Mouse (Mus musculus) liver, postnatal 0 days (tissue): Measurements from ENCODE around the gene Sp4. TPM values are rescaled to one million over a fixed set of nuclear protein-coding genes. Genes with fewer than 3 reads are reported as not detected.

ENCODE experiments used
- ATAC-seq: fragments of 200-750 bp; cut with Nextera tagmentation; 2 replicates; pipeline ENCODE4 v1.8.0; 2017; ENCODE audit warnings: mild to moderate bottlenecking, moderate library complexity
- DNase-seq: peaks from one replicate; pipeline ENCODE4 v3.0.0-alpha.2; 2016
- H3K27ac ChIP-seq: fragments of 300-500 bp; sonication (generic); 2 replicates; pipeline ENCODE4 v1.5.1; 2014; ENCODE audit warnings: antibody characterized with exemption, moderate library complexity, mild to moderate bottlenecking, low read depth
- H3K27me3 ChIP-seq: fragments of 300-500 bp; sonication (generic); 2 replicates; pipeline ENCODE4 v1.6.1; 2014; ENCODE audit warnings: low read length, control low read depth, mixed read lengths; ENCODE audit not compliant: insufficient read depth
- H3K36me3 ChIP-seq: fragments of 300-500 bp; sonication (generic); replicated peaks from 2 replicates; pipeline ENCODE4 v1.6.1; 2014; ENCODE audit warnings: mild to moderate bottlenecking, control low read depth, low read length, moderate library complexity, mixed read lengths; ENCODE audit not compliant: insufficient read depth
- H3K4me1 ChIP-seq: fragments of 300-500 bp; sonication (generic); 2 replicates; pipeline ENCODE4 v1.6.1; 2014; ENCODE audit warnings: antibody characterized with exemption, mild to moderate bottlenecking, control low read depth; ENCODE audit not compliant: insufficient read depth
- H3K4me2 ChIP-seq: fragments of 300-500 bp; sonication (generic); 2 replicates; pipeline ENCODE4 v1.6.1; 2014; ENCODE audit warnings: low read depth, mild to moderate bottlenecking, low read length, moderate library complexity, mixed read lengths
- H3K4me3 ChIP-seq: fragments of 300-500 bp; sonication (generic); 2 replicates; pipeline ENCODE4 v1.5.1; 2014; ENCODE audit warnings: low read depth, low read length
- H3K9ac ChIP-seq: fragments of 300-500 bp; sonication (generic); replicated peaks from 2 replicates; pipeline ENCODE4 v1.6.1; 2014; ENCODE audit warnings: mild to moderate bottlenecking, moderate library complexity
- H3K9me3 ChIP-seq: fragments of 300-500 bp; sonication (generic); 2 replicates; pipeline ENCODE4 v1.6.1; 2016; ENCODE audit warnings: mild to moderate bottlenecking, control low read depth, low read length, mixed read lengths
- CTCF ChIP-seq: sonication (generic); IDR thresholded peaks from 2 replicates; pipeline ENCODE4 v1.5.1; 2016; ENCODE audit warnings: antibody characterized with exemption, low read depth
- EP300 ChIP-seq: IDR thresholded peaks from 2 replicates; pipeline ENCODE4 v1.6.1; 2016; ENCODE audit warnings: antibody characterized with exemption, low read depth, mild to moderate bottlenecking
- WGBS: fragments of 180-500 bp; shearing (Covaris S2); extraction: QIAGEN DNeasy Blood & Tissue Kit; methylation state at CpG from one replicate; pipeline ENCODE4 v1.1.7; 2014; ENCODE audit not compliant: insufficient replicate concordance; 5-methylcytosine and 5-hydroxymethylcytosine counted together
- polyA plus RNA-seq: library from polyadenylated mRNA; unstranded; fragments of >200 nt; fragmentation: Nextera tagmentation; extraction: Ambion mirVana; gene quantifications from 2 replicates; pipeline ENCODE4 v1.2.1, GENCODE M21; 2015

The Sp4 gene
- polyA plus RNA-seq, 1 experiment from 2014 or later: 3.0 TPM

DNA sequence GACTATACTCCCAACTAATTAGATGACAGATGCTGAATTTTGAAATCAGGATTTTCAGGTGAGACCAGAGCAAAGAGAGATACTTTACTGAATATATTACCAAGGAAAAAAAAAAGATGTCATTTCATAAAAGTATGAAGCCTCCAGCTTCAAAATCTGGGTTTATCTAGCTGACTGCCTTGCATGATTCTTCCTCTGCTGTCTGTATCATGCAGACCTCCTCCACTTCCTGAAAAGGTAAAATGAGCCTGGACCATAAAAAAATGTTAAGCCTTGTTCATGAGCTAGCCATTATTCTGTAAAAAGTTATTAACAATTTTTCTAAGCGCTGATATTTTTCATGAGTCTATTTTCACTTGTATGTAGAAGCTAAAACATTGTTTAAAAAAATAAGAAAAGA, 5.4 kb downstream of the Sp4 start:
- H3K27me3 ChIP-seq: no peaks in the 10 kb centered on the region
- H3K36me3 ChIP-seq: no peaks in the 10 kb centered on the region
- no peak overlapping the region; the same call in 1 of the 2 replicates for H3K9ac ChIP-seq
- peaks cover 28% of the 10 kb centered on the region for H3K4me1 ChIP-seq
- ATAC-seq: no peak
- no peak for DNase-seq
- 88% methylated on average over 1 of the region's 1 CpGs for WGBS
- peak overlapping the region; percentile 18; the same call in 1 of the 2 replicates for H3K27ac ChIP-seq
- peak overlapping the region; percentile 33 for H3K4me3 ChIP-seq
- TF ChIP-seq CTCF (no peak), EP300 (no peak)
- H3K9me3 ChIP-seq: no peaks in the 10 kb centered on the region
- H3K4me2 ChIP-seq: peak overlapping the region; percentile 67

DNA sequence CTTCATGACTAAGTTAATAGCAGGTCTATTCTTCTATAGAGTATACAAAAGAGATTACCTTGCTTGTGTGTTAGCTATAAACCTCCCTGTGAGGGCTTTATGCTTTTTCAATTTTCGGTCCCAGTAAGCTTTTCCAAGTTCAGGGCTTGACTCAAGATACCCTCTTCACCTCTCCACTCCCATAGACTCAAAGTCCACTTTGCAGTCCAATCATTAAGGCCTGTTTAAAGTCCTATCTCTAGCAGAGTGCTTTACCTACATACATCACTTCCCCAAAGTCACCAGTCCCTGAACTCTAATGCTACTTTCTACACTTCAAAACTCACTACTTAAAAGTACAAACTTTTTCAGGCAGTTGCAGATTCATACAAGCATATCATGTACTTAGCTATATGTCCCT, 12.3 kb downstream of the Sp4 start:
- peak; percentile 80 for ATAC-seq
- no peaks in the 10 kb centered on the region for H3K27me3 ChIP-seq
- TF ChIP-seq EP300: no peak
- no peak for TF ChIP-seq CTCF

DNA sequence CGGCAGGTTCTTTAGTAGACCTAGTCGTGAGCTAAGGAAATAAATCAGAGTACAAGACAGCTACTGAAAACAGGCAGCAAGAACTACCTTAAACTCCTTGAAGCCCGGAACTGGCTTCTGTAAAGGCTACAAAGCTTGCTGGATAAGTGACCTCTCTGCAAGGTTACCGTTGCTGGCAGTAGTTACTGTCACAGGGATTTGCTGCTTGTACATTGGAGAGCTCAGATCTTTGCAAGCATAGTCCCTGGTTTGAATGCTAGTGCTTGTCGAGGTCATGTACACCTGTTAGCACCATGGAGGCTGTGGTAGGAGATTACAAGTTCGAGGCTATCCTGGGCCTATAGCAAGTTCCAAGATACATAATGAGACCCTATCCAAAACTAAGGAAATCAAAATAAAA, 16.1 kb downstream of the Sp4 start:
- H3K27ac ChIP-seq: 0 out of 2 replicates have a peak overlapping the region, but pooled peaks have one; percentile 16
- no peak overlapping the region for H3K4me2 ChIP-seq
- WGBS: 74% methylated on average over 6 of the region's 6 CpGs
- peaks cover 3% of the 10 kb centered on the region; the same call in 1 of the 2 replicates for H3K4me1 ChIP-seq
- H3K36me3 ChIP-seq: no peaks in the 10 kb centered on the region
- H3K9me3 ChIP-seq: no peaks in the 10 kb centered on the region
- TF ChIP-seq EP300: no peak
- TF ChIP-seq CTCF: no peak
- H3K27me3 ChIP-seq: no peaks in the 10 kb centered on the region
- no peak for DNase-seq
- no peak overlapping the region for H3K4me3 ChIP-seq
- ATAC-seq: no peak
- no peak overlapping the region for H3K9ac ChIP-seq

More for the DNA sequence above, 12.3 kb downstream of the Sp4 start:
- Histone ChIP-seq H3K9ac (no peak overlapping the region), H3K36me3 (no peaks in the 10 kb centered on the region), H3K4me1 (no peaks in the 10 kb centered on the region), H3K27ac (peak overlapping the region; percentile 31; the same call in 1 of the 2 replicates), H3K4me2 (peak overlapping the region; percentile 7; the same call in 1 of the 2 replicates), H3K4me3 (no peak overlapping the region), H3K9me3 (no peaks in the 10 kb centered on the region)
- DNase-seq: no peak
- 50% methylated on average over 1 of the region's 1 CpGs for WGBS

DNA sequence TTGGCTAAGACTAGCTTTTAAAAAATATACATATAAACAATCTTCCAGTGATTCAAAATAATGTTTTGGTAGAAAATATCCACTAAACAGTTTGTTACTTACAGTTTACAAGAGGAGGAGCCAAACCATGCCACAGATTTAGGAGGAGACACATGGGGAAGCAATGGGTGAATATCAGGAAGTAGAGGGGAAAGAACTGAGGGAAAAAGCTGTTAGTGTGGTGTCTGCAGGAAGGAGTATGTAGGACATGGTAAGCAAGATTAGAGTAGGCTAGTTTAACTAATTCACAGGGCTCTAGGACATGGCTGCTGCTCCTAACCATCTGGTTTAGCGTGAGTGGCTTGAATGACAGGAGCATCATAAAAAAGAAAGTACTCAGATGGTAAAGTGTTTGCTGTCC, 19.3 kb downstream of the Sp4 start:
- Histone ChIP-seq H3K27ac (no peak overlapping the region), H3K36me3 (no peaks in the 10 kb centered on the region), H3K27me3 (no peaks in the 10 kb centered on the region), H3K4me1 (peaks cover 3% of the 10 kb centered on the region; the same call in 1 of the 2 replicates), H3K9me3 (no peaks in the 10 kb centered on the region), H3K4me2 (no peak overlapping the region), H3K4me3 (no peak overlapping the region), H3K9ac (no peak overlapping the region)
- TF ChIP-seq CTCF: no peak
- TF ChIP-seq EP300: no peak
- WGBS: 43% methylated on average over 1 of the region's 1 CpGs
- ATAC-seq: no peak
- no peak for DNase-seq

DNA sequence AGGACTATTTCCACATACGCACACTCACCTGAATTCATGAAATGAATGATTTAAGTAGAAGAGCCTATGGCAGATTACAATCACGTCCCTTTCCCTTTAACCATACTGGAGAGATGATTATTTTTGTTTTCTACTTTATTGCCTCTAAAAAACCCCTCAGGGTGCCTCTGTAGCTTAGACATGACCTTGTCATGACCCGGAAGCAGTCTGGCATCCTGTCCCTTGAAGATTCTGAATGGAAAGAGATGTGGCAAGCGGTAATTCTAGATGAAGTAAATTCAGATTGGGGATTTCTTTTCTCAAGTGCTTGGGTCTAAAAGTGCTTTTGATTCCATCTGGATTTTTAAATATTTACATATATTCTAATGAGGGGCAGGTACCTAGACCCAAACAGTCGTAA, 24.9 kb downstream of the Sp4 start:
- Histone ChIP-seq H3K9me3 (no peaks in the 10 kb centered on the region), H3K9ac (no peak overlapping the region), H3K4me2 (no peak overlapping the region), H3K4me3 (no peak overlapping the region), H3K4me1 (no peaks in the 10 kb centered on the region), H3K36me3 (no peaks in the 10 kb centered on the region), H3K27ac (no peak overlapping the region), H3K27me3 (no peaks in the 10 kb centered on the region)
- TF ChIP-seq CTCF (no peak), EP300 (no peak)
- DNase-seq (no peak), ATAC-seq (no peak)
- 88% methylated on average over 5 of the region's 5 CpGs for WGBS

DNA sequence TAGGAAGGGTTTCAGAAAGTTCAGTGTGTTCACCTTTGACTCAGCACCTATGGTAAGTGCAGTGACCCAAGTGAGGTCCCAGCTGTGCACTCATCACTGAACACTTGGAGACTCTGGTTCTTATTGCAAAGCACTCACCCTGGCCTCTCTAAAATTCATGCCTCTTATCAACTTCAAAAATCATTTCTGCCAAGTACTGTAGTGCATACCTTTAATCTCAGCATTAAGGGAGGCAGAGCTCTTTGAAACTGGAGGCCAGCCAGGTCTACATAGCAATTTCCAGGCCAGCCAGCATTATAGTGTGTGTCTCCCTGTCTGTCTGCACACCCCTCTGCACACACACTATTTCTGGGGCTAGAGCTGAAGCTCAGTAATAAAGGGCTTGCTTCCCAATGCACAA, 36.3 kb downstream of the Sp4 start:
- no peak overlapping the region for H3K9ac ChIP-seq
- TF ChIP-seq CTCF (no peak), EP300 (no peak)
- H3K9me3 ChIP-seq: no peaks in the 10 kb centered on the region
- no peak for DNase-seq
- no peaks in the 10 kb centered on the region for H3K27me3 ChIP-seq
- no peak overlapping the region for H3K27ac ChIP-seq
- ATAC-seq: no peak
- peaks cover 6% of the 10 kb centered on the region; the same call in 1 of the 2 replicates for H3K36me3 ChIP-seq
- no peak overlapping the region for H3K4me2 ChIP-seq
- no peak overlapping the region for H3K4me3 ChIP-seq
- no peaks in the 10 kb centered on the region for H3K4me1 ChIP-seq

DNA sequence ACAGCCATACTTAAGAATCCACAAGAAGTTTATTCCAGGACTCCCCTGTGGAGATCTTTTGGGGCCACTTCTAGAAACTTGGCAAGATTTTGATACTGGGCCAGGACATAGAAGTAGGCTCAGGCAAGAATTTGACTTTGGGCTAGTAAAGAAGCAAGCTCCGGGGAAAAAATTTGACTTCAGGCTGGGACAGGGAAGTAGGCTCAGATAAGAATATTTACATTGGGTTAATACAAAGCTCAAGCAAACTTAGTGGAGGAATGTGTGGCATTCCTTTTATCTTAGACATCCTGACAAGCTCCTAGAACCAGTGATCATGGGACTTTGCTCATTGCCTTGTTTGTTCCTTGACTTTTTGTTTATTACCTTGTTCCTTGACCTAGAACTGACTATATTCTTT, 37.4 kb downstream of the Sp4 start:
- Histone ChIP-seq H3K27me3 (no peaks in the 10 kb centered on the region), H3K36me3 (peaks cover 6% of the 10 kb centered on the region; the same call in 1 of the 2 replicates), H3K4me2 (no peak overlapping the region), H3K27ac (no peak overlapping the region), H3K9ac (no peak overlapping the region), H3K4me3 (no peak overlapping the region), H3K9me3 (no peaks in the 10 kb centered on the region), H3K4me1 (no peaks in the 10 kb centered on the region)
- no peak for DNase-seq
- 52% methylated on average over 1 of the region's 1 CpGs for WGBS
- TF ChIP-seq CTCF (no peak), EP300 (no peak)
- ATAC-seq: no peak
